Mouse (Mus musculus): ENCODE data around the gene Tldc2.

DNA sequence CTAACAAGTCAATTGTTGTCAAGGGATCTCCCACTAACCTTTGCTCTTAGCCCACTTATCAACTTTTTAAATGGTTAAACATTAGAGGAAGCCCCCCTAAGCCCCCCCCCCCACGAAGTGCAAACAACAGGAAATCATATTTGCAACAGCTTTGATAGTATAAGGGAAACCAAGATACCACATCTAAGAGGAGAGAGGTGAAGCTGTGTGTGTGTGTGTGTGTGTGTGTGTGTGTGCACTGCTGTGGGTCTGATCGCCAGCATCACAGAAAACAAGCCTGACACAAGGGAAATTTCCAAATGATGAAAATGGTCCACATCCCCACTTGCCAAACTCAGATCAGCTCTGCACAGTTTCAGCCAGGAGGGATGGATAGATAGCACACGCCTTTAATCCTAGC, 32.2 kb downstream of the Tldc2 start:
- no peak for TF ChIP-seq CTCF (IDR thresholded peaks at IDR 0.05; ENCODE audit: low read depth)
- no peak for TF ChIP-seq EP300 (IDR thresholded peaks at IDR 0.05; ENCODE audit: low read depth)
